Mouse (Mus musculus) stomach, embryonic 14.5 days (tissue): ENCODE data around the gene Ccl2. TPM values are rescaled to one million over a fixed set of nuclear protein-coding genes. Genes with fewer than 3 reads are reported as not detected.

Experiments
- ATAC-seq: fragments of 200-750 bp; cut with Nextera tagmentation; 2 replicates; pipeline ENCODE4 v1.8.0; 2017; ENCODE audit warnings: low read depth, moderate TSS enrichment; ENCODE audit not compliant: insufficient number of reproducible peaks, insufficient read depth, low FRiP score
- H3K27ac ChIP-seq: fragments of 300-500 bp; sonication (generic); 2 replicates; pipeline ENCODE4 v1.5.1; 2014; ENCODE audit warnings: mild to moderate bottlenecking, low read length, moderate library complexity, mixed read lengths
- H3K27me3 ChIP-seq: fragments of 300-500 bp; sonication (generic); 2 replicates; pipeline ENCODE4 v1.6.1; 2014; ENCODE audit warnings: low read length, control low read depth, mixed read lengths; ENCODE audit not compliant: control insufficient read depth, insufficient read depth
- H3K36me3 ChIP-seq: fragments of 300-500 bp; sonication (generic); 2 replicates; pipeline ENCODE4 v1.6.1; 2014; ENCODE audit warnings: mild to moderate bottlenecking, control low read depth, low read length, moderate library complexity, mixed read lengths; ENCODE audit not compliant: control insufficient read depth, insufficient read depth
- H3K4me1 ChIP-seq: fragments of 300-500 bp; sonication (generic); 2 replicates; pipeline ENCODE4 v1.6.1; 2014; ENCODE audit warnings: low read length, control low read depth, mixed read lengths; ENCODE audit not compliant: control insufficient read depth, insufficient read depth
- H3K4me2 ChIP-seq: fragments of 300-500 bp; sonication (generic); replicated peaks from 2 replicates; pipeline ENCODE4 v1.6.1; 2014; ENCODE audit warnings: low read depth, low read length, control low read depth
- H3K4me3 ChIP-seq: fragments of 300-500 bp; sonication (generic); 2 replicates; pipeline ENCODE4 v1.5.1; 2014; ENCODE audit warnings: low read depth, low read length, control low read depth
- H3K9ac ChIP-seq: fragments of 300-500 bp; sonication (generic); replicated peaks from 2 replicates; pipeline ENCODE4 v1.6.1; 2014; ENCODE audit warnings: low read depth, mild to moderate bottlenecking, control low read depth, low read length, moderate library complexity, mixed read lengths
- H3K9me3 ChIP-seq: fragments of 300-500 bp; sonication (generic); 2 replicates; pipeline ENCODE4 v1.6.1; 2016; ENCODE audit warnings: low read depth, low read length, control low read depth; ENCODE audit not compliant: control insufficient read depth
- WGBS: fragments of 180-500 bp; shearing (Covaris S2); extraction: QIAGEN DNeasy Blood & Tissue Kit; methylation state at CpG from one replicate; pipeline ENCODE4 v1.1.7; 2014; 5-methylcytosine and 5-hydroxymethylcytosine counted together
- polyA plus RNA-seq: library from polyadenylated mRNA; unstranded; fragments of >200 nt; fragmentation: Nextera tagmentation; extraction: Ambion mirVana; gene quantifications from 2 replicates; pipeline ENCODE4 v1.2.1, GENCODE M21; 2014

Ccl2 gene
- polyA plus RNA-seq, 1 experiment from 2014 or later, result 7.0 TPM

DNA sequence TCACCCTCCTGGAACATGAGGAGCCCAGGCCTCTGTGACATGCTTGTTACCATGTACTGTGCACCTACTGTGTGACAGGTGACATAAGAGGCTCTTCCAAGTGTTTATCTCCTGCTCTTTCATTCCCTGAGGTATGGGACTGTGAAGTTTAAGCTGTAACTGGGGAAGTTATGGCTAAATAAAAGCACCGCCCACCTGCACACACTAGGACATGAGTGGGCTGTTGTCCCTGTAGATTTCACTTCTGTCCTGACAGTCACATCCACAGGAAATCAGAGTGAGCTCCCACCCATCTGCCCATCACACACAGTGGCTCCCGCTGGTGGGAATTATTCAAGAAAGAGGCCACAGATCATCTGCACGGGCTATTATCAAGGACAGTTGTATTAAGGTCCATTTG is 25.3 kb upstream of the Ccl2 start:
- Histone ChIP-seq H3K4me1 (no peaks in the 10 kb centered on the region), H3K36me3 (no peaks in the 10 kb centered on the region), H3K27me3 (no peaks in the 10 kb centered on the region), H3K9ac (no peak overlapping the region), H3K27ac (no peak overlapping the region), H3K4me3 (no peak overlapping the region), H3K4me2 (no peak overlapping the region), H3K9me3 (no peaks in the 10 kb centered on the region)
- ATAC-seq, result no peak
- WGBS, result 88% methylated on average over 3 of the region's 3 CpGs

DNA sequence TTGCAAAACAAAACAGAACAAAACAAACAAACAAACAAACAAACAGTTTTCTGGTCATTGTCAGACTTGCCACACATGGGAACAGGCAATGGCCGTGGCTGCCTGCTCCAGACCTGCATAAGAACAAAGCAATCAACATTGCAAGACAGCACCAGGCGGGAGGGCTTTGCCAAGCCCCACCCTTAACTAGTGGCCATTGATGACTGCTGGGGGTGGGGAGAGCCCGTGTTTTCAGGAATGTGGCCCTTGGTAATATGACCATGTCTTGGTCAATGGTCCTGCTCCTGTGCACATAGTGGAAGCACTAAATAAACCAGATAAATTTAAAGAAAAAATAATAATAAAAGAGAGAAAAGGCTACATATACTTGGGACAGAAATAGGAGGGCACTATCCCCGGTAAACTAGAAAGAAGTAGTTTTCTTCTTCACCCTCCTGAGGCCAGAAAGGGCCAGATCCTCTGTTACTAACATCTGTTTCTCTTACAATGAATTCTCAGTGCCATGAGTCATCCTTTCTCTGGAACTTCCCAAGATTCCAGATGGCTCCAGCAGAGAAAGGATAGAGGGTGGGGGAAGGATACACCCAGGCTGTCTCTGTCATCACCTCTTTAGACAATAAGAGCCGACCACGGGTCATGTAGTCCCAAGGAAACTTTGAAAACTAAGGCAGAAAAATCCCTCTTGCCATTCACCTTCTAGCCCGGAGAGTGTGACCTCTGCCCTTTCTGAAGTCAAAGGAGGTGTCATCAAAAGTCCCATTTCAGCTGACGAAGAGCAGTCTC is 23.8 kb upstream of the Ccl2 start:
- H3K36me3 ChIP-seq, result no peaks in the 10 kb centered on the region
- no peak overlapping the region for H3K9ac ChIP-seq
- H3K4me3 ChIP-seq, result no peak overlapping the region
- WGBS, result 57% methylated on average over 8 of the region's 8 CpGs
- no peak overlapping the region for H3K27ac ChIP-seq
- H3K4me2 ChIP-seq, result no peak overlapping the region
- ATAC-seq, result no peak
- no peaks in the 10 kb centered on the region for H3K27me3 ChIP-seq
- H3K9me3 ChIP-seq, result no peaks in the 10 kb centered on the region
- H3K4me1 ChIP-seq, result no peaks in the 10 kb centered on the region

DNA sequence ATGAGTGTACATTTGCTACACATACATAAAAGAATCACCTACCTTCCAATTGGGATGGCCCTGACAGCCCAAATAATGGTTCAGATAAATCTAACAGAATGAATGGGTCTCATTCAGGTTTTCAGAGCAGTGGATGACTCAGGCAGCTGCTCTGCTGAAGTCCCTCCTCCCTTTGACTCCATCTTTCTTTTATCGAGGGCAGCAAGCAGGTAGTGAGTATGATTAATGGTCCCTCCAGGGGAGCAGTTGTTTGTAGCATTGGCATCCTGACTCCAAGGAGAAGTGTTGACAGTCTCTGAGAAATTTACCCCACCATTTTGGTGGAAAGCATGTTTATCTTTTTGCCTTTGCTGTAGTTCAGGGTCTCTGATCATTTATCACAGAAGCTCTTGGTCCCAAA is 21.6 kb upstream of the Ccl2 start:
- 10% methylated on average over 1 of the region's 1 CpGs for WGBS
- Histone ChIP-seq H3K4me1 (no peaks in the 10 kb centered on the region), H3K9ac (no peak overlapping the region), H3K27me3 (no peaks in the 10 kb centered on the region), H3K9me3 (no peaks in the 10 kb centered on the region), H3K4me3 (no peak overlapping the region), H3K36me3 (no peaks in the 10 kb centered on the region), H3K4me2 (no peak overlapping the region), H3K27ac (no peak overlapping the region)
- ATAC-seq, result no peak

- no peak overlapping the region for H3K4me3 ChIP-seq
- whole genome bisulfite sequencing, result 46% methylated on average over 2 of the region's 2 CpGs
- no peaks in the 10 kb centered on the region for H3K27me3 ChIP-seq
These were observed 20.3 kb upstream of the Ccl2 start for GRCm38 (mm10) chr11:82015066-82015465.

DNA sequence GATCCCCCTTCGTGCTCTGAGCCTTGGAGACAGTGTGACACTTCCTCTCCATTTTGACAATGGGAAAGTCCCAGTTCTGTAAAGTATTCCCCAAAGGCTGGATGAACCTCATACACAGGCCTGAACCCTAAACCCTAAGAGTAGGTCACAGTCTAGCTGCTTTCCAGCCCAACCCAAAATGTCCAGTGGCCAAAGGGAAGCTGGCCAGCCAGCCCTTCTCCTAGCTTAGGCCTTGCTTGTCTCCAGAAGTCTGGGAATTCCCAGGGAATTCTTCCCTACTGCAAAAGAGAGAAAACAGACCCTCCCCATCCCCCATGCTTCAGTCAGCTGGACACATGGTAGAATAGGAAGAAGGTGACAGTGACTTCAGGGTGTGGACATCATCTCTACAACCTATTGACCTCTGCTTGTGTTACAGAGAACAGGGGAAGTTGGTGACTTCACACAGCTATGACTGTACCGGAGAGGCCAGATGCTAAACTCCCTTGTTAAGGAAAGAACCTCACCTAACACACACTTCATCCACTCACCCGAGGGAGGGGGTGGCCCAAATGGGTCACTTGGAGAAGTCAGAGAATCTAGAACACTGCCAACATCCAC is 19.1 kb upstream of the Ccl2 start:
- H3K27me3 ChIP-seq, result no peaks in the 10 kb centered on the region
- H3K9ac ChIP-seq, result no peak overlapping the region
- H3K27ac ChIP-seq, result no peak overlapping the region
- no peaks in the 10 kb centered on the region for H3K9me3 ChIP-seq
- ATAC-seq, result no peak
- H3K36me3 ChIP-seq, result no peaks in the 10 kb centered on the region
- H3K4me2 ChIP-seq, result no peak overlapping the region
- no peak overlapping the region for H3K4me3 ChIP-seq
- 72% methylated on average over 3 of the region's 3 CpGs for WGBS
- no peaks in the 10 kb centered on the region for H3K4me1 ChIP-seq

More at GRCm38 (mm10) chr11:82015066-82015465, 20.3 kb upstream of the Ccl2 start:
- Histone ChIP-seq H3K4me1 (no peaks in the 10 kb centered on the region), H3K36me3 (no peaks in the 10 kb centered on the region), H3K9ac (no peak overlapping the region), H3K9me3 (no peaks in the 10 kb centered on the region), H3K4me2 (no peak overlapping the region), H3K27ac (no peak overlapping the region)
- no peak for ATAC-seq

DNA sequence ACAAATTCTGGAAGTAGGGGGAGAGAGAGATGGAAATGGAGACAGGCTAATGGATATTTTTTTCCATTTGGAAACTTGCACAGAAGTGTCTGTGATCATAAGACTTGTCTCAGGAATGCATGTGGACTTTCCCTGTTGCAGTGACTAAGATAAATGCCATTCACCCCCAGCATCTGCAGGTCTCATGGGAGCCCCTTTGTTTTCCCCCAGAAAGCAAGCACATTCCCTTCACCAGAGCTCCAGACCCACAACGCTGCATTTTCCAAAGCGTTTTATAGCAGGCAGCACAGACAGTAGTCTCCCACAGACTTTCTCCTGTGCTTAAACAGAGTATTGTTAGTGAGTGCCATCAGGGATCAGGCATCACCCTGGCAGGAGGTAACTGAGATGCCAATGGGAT is 16.0 kb upstream of the Ccl2 start:
- ATAC-seq, result no peak
- H3K27me3 ChIP-seq, result no peaks in the 10 kb centered on the region

DNA sequence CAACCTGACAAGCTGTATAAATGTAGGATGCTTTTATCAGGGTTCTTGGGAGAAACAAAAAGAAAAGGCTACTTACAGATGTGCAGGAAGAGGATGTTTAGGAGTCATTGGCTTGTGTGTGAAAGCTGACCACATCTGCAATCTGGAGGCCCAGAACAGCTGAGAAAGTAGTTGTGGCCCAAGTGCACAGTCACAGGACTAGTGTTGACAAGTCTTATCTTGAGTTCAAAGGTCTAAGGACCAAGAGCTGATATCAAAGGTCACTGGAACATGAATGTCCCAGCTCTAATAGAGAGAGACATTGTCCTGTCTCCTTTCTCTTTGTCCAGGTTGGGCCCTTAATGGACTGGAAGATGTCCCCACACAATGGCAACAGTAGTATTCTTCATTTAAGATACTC is 15.6 kb upstream of the Ccl2 start:
- no peak for ATAC-seq
- Histone ChIP-seq H3K27ac (no peak overlapping the region), H3K9ac (no peak overlapping the region), H3K27me3 (no peaks in the 10 kb centered on the region), H3K4me1 (no peaks in the 10 kb centered on the region), H3K36me3 (no peaks in the 10 kb centered on the region), H3K4me2 (no peak overlapping the region), H3K4me3 (no peak overlapping the region), H3K9me3 (no peaks in the 10 kb centered on the region)

More for the DNA sequence above, 16.0 kb upstream of the Ccl2 start:
- no peak overlapping the region for H3K4me2 ChIP-seq
- H3K27ac ChIP-seq, result no peak overlapping the region
- H3K9me3 ChIP-seq, result no peaks in the 10 kb centered on the region
- WGBS, result 46% methylated on average over 2 of the region's 2 CpGs
- H3K4me3 ChIP-seq, result no peak overlapping the region
- no peaks in the 10 kb centered on the region for H3K4me1 ChIP-seq
- no peak overlapping the region for H3K9ac ChIP-seq
- H3K36me3 ChIP-seq, result no peaks in the 10 kb centered on the region

DNA sequence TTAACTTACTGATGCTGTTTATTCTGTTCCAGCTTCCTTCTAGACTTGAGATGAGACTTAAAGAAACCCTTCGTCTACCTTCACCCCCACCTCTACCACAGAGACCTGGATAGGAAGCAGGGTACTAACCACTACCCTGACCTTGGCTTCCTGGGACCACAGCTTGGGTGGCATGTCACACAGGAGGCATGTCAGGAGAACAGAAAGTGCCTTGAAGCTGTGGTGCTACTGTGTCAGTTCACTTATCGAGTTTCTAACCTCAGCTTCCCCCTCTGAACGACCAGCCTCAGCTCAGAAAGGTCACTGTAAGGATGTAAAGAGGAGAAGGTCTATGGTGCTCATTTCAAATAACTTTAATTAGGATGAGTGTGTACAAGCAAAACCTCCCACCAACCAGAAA is 14.0 kb upstream of the Ccl2 start:
- ATAC-seq, result no peak
- H3K4me1 ChIP-seq, result no peaks in the 10 kb centered on the region
- no peak overlapping the region for H3K4me2 ChIP-seq
- H3K27ac ChIP-seq, result no peak overlapping the region
- H3K9ac ChIP-seq, result no peak overlapping the region
- no peaks in the 10 kb centered on the region for H3K36me3 ChIP-seq
- no peaks in the 10 kb centered on the region for H3K27me3 ChIP-seq
- WGBS, result 39% methylated on average over 3 of the region's 3 CpGs
- H3K9me3 ChIP-seq, result no peaks in the 10 kb centered on the region
- no peak overlapping the region for H3K4me3 ChIP-seq
